In genomic region chr8:82943223-82944006, GRCm38 (mm10) we compare ENCODE assay signal across 8 mouse cellular contexts.
DNase-seq lines count a peak whose midpoint lies in the region; ATAC-seq and TF ChIP-seq lines count a peak whose summit lies in the region.
"Had no signal": no experiment of that assay in that cellular context is flagged by ENCODE, and none has a peak within 500 bp of the region (broad histone marks: within the 10 kb centered on the region; RNA-seq: fewer than 3 reads in every experiment).

No protein-coding gene starts in this region.

- peak; percentile 90 for DNase-seq in lung, embryonic 14.5 days
- DNase-seq in lung, postnatal 14 days: no peak
- DNase-seq in brain, embryonic 14.5 days (ENCODE audit: low read depth): peak; percentile 87
- DNase-seq in midbrain, postnatal 0 days (ENCODE audit: low spot score): peak; percentile 83
- DNase-seq in c-Kit-positive CD71-positive TER-119-positive erythroid progenitor cells, embryonic 14.5 days (ENCODE audit: low spot score): no peak
- no peak for DNase-seq in right cerebral cortex, postnatal 25 days
- DNase-seq: cerebellum, postnatal 14 days had no signal

- WGBS in lung, embryonic 14.5 days: 32% methylated on average over 6 of the region's 6 CpGs
- WGBS in hindbrain, embryonic 13.5 days: 26% methylated on average over 6 of the region's 6 CpGs
- WGBS in midbrain, postnatal 0 days: 54% methylated on average over 6 of the region's 6 CpGs

- no peak for TF ChIP-seq CTCF in lung, embryonic 14.5 days (IDR thresholded peaks at IDR 0.05; ENCODE audit: low read depth)
- TF ChIP-seq CTCF in brain, embryonic 14.5 days (IDR thresholded peaks at IDR 0.05; ENCODE audit: borderline replicate concordance, extremely low read depth, insufficient read depth, insufficient read length): no peak
- no peak for TF ChIP-seq CTCF in midbrain, postnatal 0 days (IDR thresholded peaks at IDR 0.05)

- H3K36me3 ChIP-seq in lung, embryonic 14.5 days (ENCODE audit: insufficient read depth): no peaks in the 10 kb centered on the region
- no peaks in the 10 kb centered on the region for H3K36me3 ChIP-seq in hindbrain, embryonic 13.5 days
- H3K36me3 ChIP-seq in midbrain, postnatal 0 days (ENCODE audit: insufficient read depth, low read length): no peaks in the 10 kb centered on the region

- H3K4me3 ChIP-seq in lung, embryonic 14.5 days (ENCODE audit: low read depth, low read length): no peak overlapping the region
- no peak overlapping the region for H3K4me3 ChIP-seq in hindbrain, embryonic 13.5 days
- no peak overlapping the region for H3K4me3 ChIP-seq in midbrain, postnatal 0 days (ENCODE audit: low read depth, low read length)

- no peak for TF ChIP-seq POLR2A in brain, embryonic 14.5 days (IDR thresholded peaks at IDR 0.05; ENCODE audit: borderline replicate concordance, extremely low read depth, insufficient read depth, insufficient read length, poor library complexity, severe bottlenecking)

- H3K27me3 ChIP-seq in lung, embryonic 14.5 days (ENCODE audit: insufficient read depth, low read length): no peaks in the 10 kb centered on the region
- no peaks in the 10 kb centered on the region for H3K27me3 ChIP-seq in hindbrain, embryonic 13.5 days
- H3K27me3 ChIP-seq in midbrain, postnatal 0 days (ENCODE audit: insufficient read depth, low read length): no peaks in the 10 kb centered on the region

- peak overlapping the region; percentile 79 for H3K27ac ChIP-seq in lung, embryonic 14.5 days (ENCODE audit: low read depth)
- 0 out of 2 replicates have a peak overlapping the region, but pooled peaks have one; percentile 25 for H3K27ac ChIP-seq in hindbrain, embryonic 13.5 days
- H3K27ac ChIP-seq in midbrain, postnatal 0 days (ENCODE audit: low read depth, low read length): no peak overlapping the region

- H3K9me3 ChIP-seq in lung, embryonic 14.5 days (ENCODE audit: low read depth, low read length): no peaks in the 10 kb centered on the region
- H3K9me3 ChIP-seq in hindbrain, embryonic 13.5 days: no peaks in the 10 kb centered on the region
- no peaks in the 10 kb centered on the region for H3K9me3 ChIP-seq in midbrain, postnatal 0 days (ENCODE audit: low read length)

- peaks cover 23% of the 10 kb centered on the region for H3K4me1 ChIP-seq in lung, embryonic 14.5 days (ENCODE audit: insufficient read depth)
- peaks cover 30% of the 10 kb centered on the region for H3K4me1 ChIP-seq in hindbrain, embryonic 13.5 days (replicated peaks)
- H3K4me1 ChIP-seq in midbrain, postnatal 0 days (ENCODE audit: insufficient read depth, low read length): no peaks in the 10 kb centered on the region

- H3K9ac ChIP-seq in lung, embryonic 14.5 days: no peak overlapping the region
- H3K9ac ChIP-seq in hindbrain, embryonic 13.5 days: no peak overlapping the region
- no peak overlapping the region for H3K9ac ChIP-seq in midbrain, postnatal 0 days (replicated peaks; ENCODE audit: low read length, poor library complexity, severe bottlenecking)

- ATAC-seq in lung, embryonic 14.5 days (ENCODE audit: insufficient read depth): peak; percentile 31
- ATAC-seq in hindbrain, embryonic 13.5 days (ENCODE audit: low FRiP score): peak; percentile 88
- no peak for ATAC-seq in midbrain, postnatal 0 days (ENCODE audit: low FRiP score)

- peak overlapping the region; percentile 13; the same call in 1 of the 2 replicates for H3K4me2 ChIP-seq in lung, embryonic 14.5 days
- no peak overlapping the region for H3K4me2 ChIP-seq in hindbrain, embryonic 13.5 days
- H3K4me2 ChIP-seq in midbrain, postnatal 0 days (ENCODE audit: low read depth, low read length, poor library complexity, severe bottlenecking): no peak overlapping the region

Comparison
In these comparisons a context has a peak if more than half of its experiments do, and no peak if none do; other contexts are left out.
1. DNase-seq: peak in lung, embryonic 14.5 days (single experiment), brain, embryonic 14.5 days (single experiment) and midbrain, postnatal 0 days (single experiment); none in lung, postnatal 14 days (single experiment), c-Kit-positive CD71-positive TER-119-positive erythroid progenitor cells, embryonic 14.5 days (single experiment) and right cerebral cortex, postnatal 25 days (single experiment).